Mouse (Mus musculus): Measurements from ENCODE around the gene Gm5415.
"Not testable (repeated sequence)": the region's sequence is repeated elsewhere in the genome, so short reads cannot be mapped to it uniquely, and the experiment has no call there.

Gene Gm5415

GRCm38 (mm10) chr1:32547194-32547593 lies at the start of gene Gm5415:
TSS of gene Gm5415 (minus strand) at chr1:32547294.
- DNase-seq (ENCODE audit: low spot score) = not testable (repeated sequence)

- DNase-seq (ENCODE audit: low spot score) = no peak
These were observed 21.8 kb upstream of the Gm5415 start for GRCm38 (mm10) chr1:32568901-32569300.

GRCm38 (mm10) chr1:32553925-32554324 lies 6.8 kb upstream of the Gm5415 start:
- peak; percentile 4 for DNase-seq (ENCODE audit: low spot score)

GRCm38 (mm10) chr1:32553459-32553858 lies 6.4 kb upstream of the Gm5415 start:
- no peak for DNase-seq (ENCODE audit: low spot score)

- peak; percentile 46 for DNase-seq (ENCODE audit: low spot score)
These were observed 43.7 kb downstream of the Gm5415 start for GRCm38 (mm10) chr1:32503381-32503780.

Data from left cerebral cortex, adult 11 months (tissue).